Mouse (Mus musculus): ENCODE results near the gene Rap1a. TPM values are rescaled to one million over a fixed set of nuclear protein-coding genes. Genes with fewer than 3 reads are reported as not detected.

Rap1a gene
- polyA plus RNA-seq (2014; fragmentation: Nextera tagmentation; extraction: Ambion mirVana), result 81.6 and 82.2 TPM in 2 replicates

DNA sequence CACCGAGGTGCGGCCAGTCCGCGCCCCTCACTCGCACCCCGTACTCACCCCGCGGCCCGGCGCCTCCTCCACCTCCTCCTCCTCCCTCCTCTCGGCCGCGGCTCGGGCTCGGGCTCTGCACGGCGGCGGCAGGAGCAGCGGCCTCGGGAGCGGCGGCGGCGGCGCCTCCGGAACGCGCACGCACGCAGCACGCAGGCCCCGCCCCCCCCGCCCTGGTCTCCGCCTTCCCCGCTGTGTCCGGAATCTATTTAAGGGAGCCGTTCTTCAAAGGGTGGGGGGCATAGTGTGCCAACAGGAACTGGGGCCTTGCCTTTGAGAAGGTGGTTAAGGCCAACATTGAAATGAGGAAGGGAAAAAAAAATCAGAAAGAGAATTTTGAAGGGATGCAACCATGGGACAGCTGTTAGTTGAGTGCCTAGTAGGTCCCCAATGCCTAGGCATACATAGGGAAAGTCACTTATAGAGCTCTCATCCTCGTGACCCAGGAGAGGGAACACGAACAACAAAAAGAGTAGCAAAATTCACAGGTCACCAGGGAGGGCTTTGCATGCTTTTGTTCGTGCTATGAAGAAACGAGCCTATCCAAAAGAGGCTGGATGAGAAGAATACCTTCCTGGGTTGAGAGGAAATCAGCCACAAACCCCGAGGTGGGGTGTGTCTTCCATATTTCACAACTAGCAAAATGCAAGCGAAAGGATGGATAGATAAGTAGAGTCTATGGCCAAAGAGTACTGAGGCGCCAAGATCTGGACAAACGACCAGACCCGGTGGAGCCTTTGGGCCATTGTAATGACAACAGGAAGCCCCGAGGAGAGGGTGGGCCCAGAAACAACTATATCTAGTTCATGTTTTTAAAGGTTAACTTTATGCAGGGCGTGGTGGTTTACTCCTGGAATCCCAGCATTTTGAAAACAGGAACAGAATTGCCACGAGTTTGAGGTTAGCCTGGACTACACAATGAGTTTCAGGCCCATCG, at the start of gene Rap1a:
TSS of gene Rap1a (minus strand) at position 146 of the 976 bp plus-strand sequence.
- Histone ChIP-seq H3K4me2 (ENCODE audit: low read length) (peak within 1 kb of the TSS; percentile 71), H3K27me3 (replicated peaks; ENCODE audit: control insufficient read depth, insufficient read depth, low read length) (no peaks in the 10 kb centered on the region), H3K36me3 (ENCODE audit: control insufficient read depth, insufficient read depth, low read length) (no peaks in the 10 kb centered on the region), H3K4me1 (replicated peaks; ENCODE audit: control insufficient read depth, insufficient read depth, low read length) (peaks cover 21% of the 10 kb centered on the region), H3K27ac (ENCODE audit: low read depth) (peak within 1 kb of the TSS; percentile 85), H3K9ac (ENCODE audit: low read length) (peak within 1 kb of the TSS; percentile 87), H3K9me3 (ENCODE audit: control insufficient read depth, low read length) (no peaks in the 10 kb centered on the region), H3K4me3 (ENCODE audit: low read depth, low read length) (peak within 1 kb of the TSS; percentile 77)
- DNase-seq (ENCODE audit: low spot score) (peak; percentile 86), ATAC-seq (replicated peaks; ENCODE audit: low FRiP score, low TSS enrichment, low read depth) (peak; percentile 93)
- WGBS, result 23% methylated on average over 38 of the region's 50 CpGs

DNA sequence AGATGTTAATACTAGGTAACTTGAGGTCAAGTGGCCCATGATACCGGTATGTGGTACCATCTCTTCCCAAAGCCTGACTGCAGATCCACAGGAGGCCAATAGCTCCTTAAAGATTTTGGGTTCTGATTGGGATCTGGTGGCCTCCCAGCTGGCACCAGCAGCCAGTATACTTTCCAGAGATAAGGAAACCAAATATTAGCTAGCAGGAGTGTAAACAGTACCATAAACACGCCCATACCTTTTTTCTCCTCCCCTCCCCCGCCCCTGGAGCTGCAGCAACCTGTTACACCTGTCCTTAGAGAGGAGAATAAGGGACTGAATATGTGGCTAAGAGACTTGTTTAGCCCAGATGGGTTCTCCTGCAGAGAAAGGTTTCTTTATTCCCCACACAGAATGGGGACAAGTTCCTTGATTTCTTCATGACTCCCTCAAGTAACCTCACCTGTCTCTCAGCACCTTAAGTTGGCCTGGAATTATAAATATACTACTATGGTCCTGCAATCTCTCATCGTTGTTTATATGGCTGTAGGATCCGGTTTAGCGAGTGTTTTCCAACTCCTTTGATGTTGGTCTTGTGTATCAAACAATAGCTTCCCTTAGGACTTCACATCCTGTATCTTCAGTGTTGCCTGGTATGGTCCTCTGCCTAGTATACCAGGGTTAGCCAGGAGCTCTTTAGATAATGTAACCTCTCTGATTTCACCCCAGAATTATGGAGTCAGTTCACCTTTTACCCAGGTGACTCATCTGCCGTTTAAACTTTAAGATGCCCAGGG, 45.3 kb upstream of the Rap1a start:
- 40% methylated on average over 7 of the region's 7 CpGs for WGBS
- Histone ChIP-seq H3K4me1 (replicated peaks; ENCODE audit: control insufficient read depth, insufficient read depth, low read length) (no peaks in the 10 kb centered on the region), H3K9me3 (ENCODE audit: control insufficient read depth, low read length) (no peaks in the 10 kb centered on the region), H3K9ac (ENCODE audit: low read length) (no peak overlapping the region), H3K36me3 (ENCODE audit: control insufficient read depth, insufficient read depth, low read length) (no peaks in the 10 kb centered on the region), H3K27me3 (replicated peaks; ENCODE audit: control insufficient read depth, insufficient read depth, low read length) (no peaks in the 10 kb centered on the region), H3K4me2 (ENCODE audit: low read length) (no peak overlapping the region), H3K27ac (ENCODE audit: low read depth) (no peak overlapping the region), H3K4me3 (ENCODE audit: low read depth, low read length) (no peak overlapping the region)
- ATAC-seq (replicated peaks; ENCODE audit: low FRiP score, low TSS enrichment, low read depth) (peak; percentile 77), DNase-seq (ENCODE audit: low spot score) (no peak)

DNA sequence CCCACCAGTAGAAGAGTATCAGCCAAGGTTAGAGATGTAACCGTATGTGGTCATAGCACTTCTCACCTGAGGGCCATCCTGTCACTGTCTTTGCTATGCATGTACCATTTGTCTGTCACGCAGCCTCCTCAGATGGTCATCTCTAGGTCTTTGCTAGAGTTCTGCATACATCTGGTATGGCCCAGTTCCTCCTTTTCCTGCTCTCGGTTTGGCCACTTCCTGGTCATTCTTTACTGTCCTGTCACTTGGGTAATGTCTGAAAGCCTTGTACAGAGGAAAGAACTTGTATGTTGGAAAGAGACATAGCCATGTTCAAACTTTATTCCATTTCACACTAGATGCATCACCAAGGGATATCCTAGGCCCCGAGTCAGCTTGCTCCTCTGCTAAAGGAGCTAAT, 38.7 kb upstream of the Rap1a start:
- DNase-seq (ENCODE audit: low spot score), result no peak
- no peak overlapping the region for H3K4me2 ChIP-seq (ENCODE audit: low read length)
- no peak overlapping the region for H3K27ac ChIP-seq (ENCODE audit: low read depth)
- H3K4me3 ChIP-seq (ENCODE audit: low read depth, low read length), result no peak overlapping the region
- H3K4me1 ChIP-seq (replicated peaks; ENCODE audit: control insufficient read depth, insufficient read depth, low read length), result no peaks in the 10 kb centered on the region
- no peaks in the 10 kb centered on the region for H3K27me3 ChIP-seq (replicated peaks; ENCODE audit: control insufficient read depth, insufficient read depth, low read length)
- WGBS, result 88% methylated on average over 4 of the region's 4 CpGs
- no peaks in the 10 kb centered on the region for H3K9me3 ChIP-seq (ENCODE audit: control insufficient read depth, low read length)
- ATAC-seq (replicated peaks; ENCODE audit: low FRiP score, low TSS enrichment, low read depth), result no peak
- no peak overlapping the region for H3K9ac ChIP-seq (ENCODE audit: low read length)
- H3K36me3 ChIP-seq (ENCODE audit: control insufficient read depth, insufficient read depth, low read length), result no peaks in the 10 kb centered on the region

DNA sequence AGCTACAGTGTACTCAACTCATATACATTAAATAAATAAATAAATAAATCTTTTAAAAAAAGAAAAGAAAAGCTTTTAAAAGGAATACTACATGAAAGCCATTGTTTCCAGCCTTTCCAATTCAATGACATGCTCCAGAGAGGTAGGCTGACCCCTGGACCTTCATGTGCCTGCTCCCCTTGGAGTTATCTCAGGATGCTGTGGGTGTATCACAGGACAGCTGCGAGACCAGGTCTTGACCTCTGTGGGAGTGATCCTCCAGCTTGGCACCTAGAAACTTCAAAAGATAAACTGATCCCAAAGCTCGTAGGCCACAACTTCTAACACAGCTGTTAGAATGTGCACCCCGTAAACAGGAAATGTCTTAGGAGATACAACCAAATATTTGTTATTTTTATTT, 37.5 kb upstream of the Rap1a start:
- Histone ChIP-seq H3K27ac (ENCODE audit: low read depth) (no peak overlapping the region), H3K27me3 (replicated peaks; ENCODE audit: control insufficient read depth, insufficient read depth, low read length) (no peaks in the 10 kb centered on the region), H3K4me3 (ENCODE audit: low read depth, low read length) (no peak overlapping the region), H3K9me3 (ENCODE audit: control insufficient read depth, low read length) (no peaks in the 10 kb centered on the region), H3K9ac (ENCODE audit: low read length) (no peak overlapping the region), H3K36me3 (ENCODE audit: control insufficient read depth, insufficient read depth, low read length) (no peaks in the 10 kb centered on the region), H3K4me1 (replicated peaks; ENCODE audit: control insufficient read depth, insufficient read depth, low read length) (no peaks in the 10 kb centered on the region), H3K4me2 (ENCODE audit: low read length) (no peak overlapping the region)
- 64% methylated on average over 3 of the region's 3 CpGs for WGBS
- DNase-seq (ENCODE audit: low spot score), result no peak
- no peak for ATAC-seq (replicated peaks; ENCODE audit: low FRiP score, low TSS enrichment, low read depth)

DNA sequence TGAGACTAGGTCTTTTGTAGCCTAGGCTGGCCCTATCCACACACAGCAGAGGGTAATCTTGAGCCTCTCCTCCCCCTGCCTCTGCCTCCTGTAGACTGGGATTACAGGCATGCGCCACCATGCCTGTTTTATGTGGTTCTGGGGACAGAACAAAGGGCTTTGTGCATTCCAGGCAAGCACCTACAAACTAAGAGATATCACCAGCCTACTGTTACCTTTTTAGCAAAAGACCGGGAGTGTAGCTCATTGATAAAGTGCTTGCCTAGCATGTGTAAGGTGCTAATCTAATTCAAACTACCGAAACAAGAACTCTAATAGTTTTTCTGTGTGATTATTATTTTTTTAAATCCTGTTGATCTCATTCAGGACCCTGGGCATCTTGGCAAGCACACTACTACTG, 35.7 kb upstream of the Rap1a start:
- no peak for ATAC-seq (replicated peaks; ENCODE audit: low FRiP score, low TSS enrichment, low read depth)
- no peaks in the 10 kb centered on the region for H3K27me3 ChIP-seq (replicated peaks; ENCODE audit: control insufficient read depth, insufficient read depth, low read length)
- H3K36me3 ChIP-seq (ENCODE audit: control insufficient read depth, insufficient read depth, low read length), result no peaks in the 10 kb centered on the region
- WGBS, result 81% methylated on average over 3 of the region's 3 CpGs
- H3K9me3 ChIP-seq (ENCODE audit: control insufficient read depth, low read length), result no peaks in the 10 kb centered on the region
- H3K4me2 ChIP-seq (ENCODE audit: low read length), result no peak overlapping the region
- no peak for DNase-seq (ENCODE audit: low spot score)
- H3K9ac ChIP-seq (ENCODE audit: low read length), result no peak overlapping the region
- no peak overlapping the region for H3K27ac ChIP-seq (ENCODE audit: low read depth)
- no peak overlapping the region for H3K4me3 ChIP-seq (ENCODE audit: low read depth, low read length)
- H3K4me1 ChIP-seq (replicated peaks; ENCODE audit: control insufficient read depth, insufficient read depth, low read length), result no peaks in the 10 kb centered on the region

DNA sequence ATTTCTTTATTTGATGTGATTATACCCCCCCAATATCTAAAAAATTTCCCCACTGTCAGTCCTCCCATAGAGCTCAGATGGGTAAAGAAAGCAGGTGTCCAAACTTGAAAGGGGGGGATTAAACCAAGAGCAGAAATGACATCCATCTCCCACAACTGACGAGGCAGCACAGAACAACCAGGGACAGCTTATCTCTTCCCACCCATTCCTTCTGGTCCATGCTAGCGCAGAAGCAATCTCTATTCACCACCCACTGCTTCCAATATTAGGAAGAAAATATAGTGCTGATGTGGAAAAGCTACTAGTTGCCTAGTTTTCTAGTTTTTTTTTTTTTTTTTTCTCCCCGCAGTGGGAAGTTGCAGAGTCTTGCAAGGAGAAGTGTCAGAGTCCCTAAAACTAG, 34.7 kb upstream of the Rap1a start:
- WGBS, result 75% methylated on average over 3 of the region's 3 CpGs
- H3K9me3 ChIP-seq (ENCODE audit: control insufficient read depth, low read length), result no peaks in the 10 kb centered on the region
- H3K27ac ChIP-seq (ENCODE audit: low read depth), result no peak overlapping the region
- no peak overlapping the region for H3K4me3 ChIP-seq (ENCODE audit: low read depth, low read length)
- no peaks in the 10 kb centered on the region for H3K27me3 ChIP-seq (replicated peaks; ENCODE audit: control insufficient read depth, insufficient read depth, low read length)
- DNase-seq (ENCODE audit: low spot score) (no peak), ATAC-seq (replicated peaks; ENCODE audit: low FRiP score, low TSS enrichment, low read depth) (no peak)
- no peak overlapping the region for H3K9ac ChIP-seq (ENCODE audit: low read length)
- no peak overlapping the region for H3K4me2 ChIP-seq (ENCODE audit: low read length)
- no peaks in the 10 kb centered on the region for H3K4me1 ChIP-seq (replicated peaks; ENCODE audit: control insufficient read depth, insufficient read depth, low read length)
- no peaks in the 10 kb centered on the region for H3K36me3 ChIP-seq (ENCODE audit: control insufficient read depth, insufficient read depth, low read length)

DNA sequence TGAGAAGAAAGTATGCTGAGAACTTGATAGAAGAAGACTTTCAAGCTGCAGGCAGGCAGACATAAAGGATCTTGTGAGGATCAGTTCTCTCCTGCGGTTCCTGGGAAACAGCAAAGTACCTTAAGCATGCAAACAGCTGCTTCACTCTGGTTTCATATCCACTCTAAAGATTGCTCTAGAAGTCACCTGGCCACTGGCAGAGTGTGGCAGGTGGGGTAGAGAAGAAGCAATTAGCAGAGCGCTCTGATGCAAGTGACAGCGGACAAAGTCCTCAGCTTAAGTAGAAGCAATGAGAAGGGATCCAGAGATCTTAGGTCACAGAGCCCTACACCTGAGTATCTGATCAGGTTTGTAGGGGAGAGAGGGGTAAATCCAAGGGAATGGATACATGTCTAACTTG, 30.4 kb upstream of the Rap1a start:
- Histone ChIP-seq H3K4me3 (ENCODE audit: low read depth, low read length) (no peak overlapping the region), H3K36me3 (ENCODE audit: control insufficient read depth, insufficient read depth, low read length) (no peaks in the 10 kb centered on the region), H3K4me2 (ENCODE audit: low read length) (no peak overlapping the region), H3K27ac (ENCODE audit: low read depth) (no peak overlapping the region), H3K4me1 (replicated peaks; ENCODE audit: control insufficient read depth, insufficient read depth, low read length) (no peaks in the 10 kb centered on the region), H3K9ac (ENCODE audit: low read length) (no peak overlapping the region), H3K9me3 (ENCODE audit: control insufficient read depth, low read length) (no peaks in the 10 kb centered on the region), H3K27me3 (replicated peaks; ENCODE audit: control insufficient read depth, insufficient read depth, low read length) (no peaks in the 10 kb centered on the region)
- DNase-seq (ENCODE audit: low spot score) (no peak), ATAC-seq (replicated peaks; ENCODE audit: low FRiP score, low TSS enrichment, low read depth) (no peak)
- 94% methylated on average over 3 of the region's 3 CpGs for WGBS

DNA sequence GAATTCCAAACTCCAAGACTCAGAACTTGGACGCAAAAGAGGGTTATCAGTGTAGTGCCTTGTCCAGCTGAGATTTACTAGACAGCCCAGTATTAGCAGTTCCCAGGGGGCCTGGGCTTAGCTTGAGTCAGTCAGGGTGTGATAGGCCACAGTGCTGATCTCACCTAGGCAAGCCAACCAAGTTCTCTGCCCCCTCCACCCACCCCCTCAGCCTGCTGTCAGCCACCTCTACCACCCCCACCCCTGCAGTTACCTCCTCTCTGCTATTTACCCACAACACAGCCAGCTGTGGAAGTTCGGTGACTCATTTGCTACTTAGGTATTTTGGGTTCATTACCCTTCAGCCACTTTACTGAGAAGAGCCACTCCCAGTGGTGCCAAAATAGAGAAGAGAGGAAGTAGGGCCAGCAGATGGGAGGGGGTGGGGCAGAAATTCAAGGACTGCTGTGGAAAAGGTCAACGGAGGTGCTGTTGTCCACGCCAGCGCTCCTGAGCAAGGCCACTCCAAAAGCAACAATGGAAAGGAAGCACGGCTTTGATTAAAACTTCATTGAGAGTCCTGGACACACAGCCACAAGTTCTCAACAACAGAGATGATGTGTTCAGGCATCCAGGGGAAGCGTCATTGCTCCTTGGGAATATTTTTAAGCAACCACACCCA, 24.5 kb upstream of the Rap1a start:
- no peaks in the 10 kb centered on the region for H3K9me3 ChIP-seq (ENCODE audit: control insufficient read depth, low read length)
- DNase-seq (ENCODE audit: low spot score) (no peak), ATAC-seq (replicated peaks; ENCODE audit: low FRiP score, low TSS enrichment, low read depth) (no peak)
- no peak overlapping the region for H3K9ac ChIP-seq (ENCODE audit: low read length)
- H3K4me1 ChIP-seq (replicated peaks; ENCODE audit: control insufficient read depth, insufficient read depth, low read length), result no peaks in the 10 kb centered on the region
- no peak overlapping the region for H3K4me3 ChIP-seq (ENCODE audit: low read depth, low read length)
- H3K27ac ChIP-seq (ENCODE audit: low read depth), result no peak overlapping the region
- H3K4me2 ChIP-seq (ENCODE audit: low read length), result no peak overlapping the region
- H3K27me3 ChIP-seq (replicated peaks; ENCODE audit: control insufficient read depth, insufficient read depth, low read length), result no peaks in the 10 kb centered on the region
- H3K36me3 ChIP-seq (ENCODE audit: control insufficient read depth, insufficient read depth, low read length), result no peaks in the 10 kb centered on the region
- WGBS, result 56% methylated on average over 7 of the region's 7 CpGs

Measured in intestine, embryonic 14.5 days (tissue).